Mouse (Mus musculus): ENCODE data around the gene Saxo1. TPM values are rescaled to one million over a fixed set of nuclear protein-coding genes. Genes with fewer than 3 reads are reported as not detected.

Saxo1 gene
- polyA plus RNA-seq, 1 experiment from 2014 or later, result not detected

DNA sequence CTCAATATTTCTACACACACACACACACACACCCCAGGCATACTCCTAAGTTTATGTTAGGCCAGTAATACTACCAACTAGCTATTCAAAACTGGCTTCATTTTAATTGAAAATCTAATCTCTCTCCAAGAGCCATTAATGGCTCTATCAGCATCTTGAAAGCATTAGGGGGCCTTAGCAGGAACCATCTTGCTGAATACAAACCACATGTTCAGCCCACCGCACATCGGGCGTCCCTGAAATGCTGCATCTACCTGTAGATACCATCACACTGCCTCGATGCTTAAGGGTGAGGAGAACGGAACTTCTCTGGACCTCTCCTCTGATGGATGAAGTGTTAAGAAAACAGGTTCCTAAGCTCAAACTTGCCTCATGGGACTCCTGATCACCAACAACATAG is 93.3 kb downstream of the Saxo1 start:
- Histone ChIP-seq H3K4me1 (no peaks in the 10 kb centered on the region), H3K9me3 (replicated peaks) (no peaks in the 10 kb centered on the region), H3K4me2 (no peak overlapping the region), H3K27ac (no peak overlapping the region), H3K36me3 (no peaks in the 10 kb centered on the region), H3K27me3 (replicated peaks) (no peaks in the 10 kb centered on the region), H3K9ac (no peak overlapping the region), H3K4me3 (no peak overlapping the region)
- WGBS (ENCODE audit: insufficient replicate concordance), result 79% methylated on average over 5 of the region's 5 CpGs
- no peak for ATAC-seq

DNA sequence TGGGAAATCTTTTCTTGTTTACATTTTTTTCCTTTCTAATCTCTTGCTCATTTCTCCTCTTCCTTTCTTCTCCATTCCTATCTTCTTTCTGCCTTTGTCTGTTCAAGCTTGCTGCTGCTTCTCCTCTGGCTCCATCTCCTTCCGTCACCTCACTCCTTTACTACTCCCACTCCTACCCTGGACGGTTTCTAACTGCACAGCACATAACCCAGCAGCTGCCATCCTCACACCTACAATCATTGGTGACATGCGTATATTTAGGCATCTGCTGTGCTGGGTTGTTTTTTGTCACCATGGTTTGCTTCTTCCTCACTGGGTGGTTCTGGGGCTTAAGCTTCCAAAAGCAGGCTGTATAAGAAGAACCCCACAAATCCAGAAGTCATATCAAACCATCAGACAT is 107.7 kb downstream of the Saxo1 start:
- 54% methylated on average over 3 of the region's 3 CpGs for whole genome bisulfite sequencing (ENCODE audit: insufficient replicate concordance)
- no peaks in the 10 kb centered on the region for H3K27me3 ChIP-seq (replicated peaks)
- H3K27ac ChIP-seq, result no peak overlapping the region
- no peak overlapping the region for H3K4me2 ChIP-seq
- ATAC-seq, result no peak
- H3K9me3 ChIP-seq (replicated peaks), result no peaks in the 10 kb centered on the region
- H3K4me1 ChIP-seq, result no peaks in the 10 kb centered on the region
- H3K9ac ChIP-seq, result no peak overlapping the region
- H3K36me3 ChIP-seq, result no peaks in the 10 kb centered on the region
- H3K4me3 ChIP-seq, result no peak overlapping the region

DNA sequence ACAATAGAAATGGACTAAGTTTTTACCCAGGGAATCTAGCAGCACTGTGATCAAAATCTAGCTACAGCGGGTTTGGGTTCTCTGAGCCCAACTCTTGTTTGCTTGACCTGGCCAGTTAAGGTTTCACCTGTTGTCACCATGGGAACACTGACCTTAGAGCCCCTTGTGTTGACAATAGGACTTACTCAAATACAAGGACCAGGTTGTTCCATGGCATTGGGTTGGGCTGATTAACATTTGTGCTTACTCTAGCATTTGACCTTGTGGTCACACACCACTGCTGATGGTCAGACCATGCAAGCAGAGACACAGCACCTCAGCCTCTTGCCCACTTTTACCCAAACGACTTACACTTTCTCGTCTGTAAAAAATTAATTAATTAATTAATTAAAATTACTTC is 121.8 kb downstream of the Saxo1 start:
- Histone ChIP-seq H3K4me1 (no peaks in the 10 kb centered on the region), H3K27me3 (replicated peaks) (no peaks in the 10 kb centered on the region), H3K9ac (no peak overlapping the region), H3K4me3 (no peak overlapping the region), H3K9me3 (replicated peaks) (no peaks in the 10 kb centered on the region), H3K27ac (no peak overlapping the region), H3K36me3 (no peaks in the 10 kb centered on the region), H3K4me2 (no peak overlapping the region)
- ATAC-seq, result peak; percentile 83
- 64% methylated on average over 3 of the region's 3 CpGs for WGBS (ENCODE audit: insufficient replicate concordance)

DNA sequence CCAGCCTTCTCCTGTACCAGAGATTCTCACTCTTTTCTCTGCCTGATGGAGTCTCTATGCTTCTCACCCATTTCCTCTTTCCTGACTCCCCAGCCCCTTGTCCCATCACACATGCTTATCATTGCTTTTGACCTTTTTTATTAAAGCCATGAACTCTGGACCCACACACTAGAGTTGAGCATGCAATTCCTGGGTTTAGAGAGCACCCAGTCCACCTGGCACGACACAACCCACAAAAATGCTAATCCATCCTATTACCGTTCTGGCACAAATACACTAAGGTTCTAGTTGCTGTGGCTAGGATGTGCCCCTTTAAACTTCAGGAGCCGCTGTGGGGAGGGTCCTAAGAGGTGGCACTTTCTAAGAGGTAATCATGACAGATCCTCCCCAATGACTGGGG is 122.5 kb downstream of the Saxo1 start:
- no peak overlapping the region for H3K27ac ChIP-seq
- no peaks in the 10 kb centered on the region for H3K9me3 ChIP-seq (replicated peaks)
- no peak overlapping the region for H3K9ac ChIP-seq
- H3K27me3 ChIP-seq (replicated peaks), result no peaks in the 10 kb centered on the region
- no peak for ATAC-seq
- H3K4me3 ChIP-seq, result no peak overlapping the region
- no peak overlapping the region for H3K4me2 ChIP-seq
- no peaks in the 10 kb centered on the region for H3K36me3 ChIP-seq
- no peaks in the 10 kb centered on the region for H3K4me1 ChIP-seq
- WGBS (ENCODE audit: insufficient replicate concordance), result 70% methylated on average over 3 of the region's 3 CpGs

DNA sequence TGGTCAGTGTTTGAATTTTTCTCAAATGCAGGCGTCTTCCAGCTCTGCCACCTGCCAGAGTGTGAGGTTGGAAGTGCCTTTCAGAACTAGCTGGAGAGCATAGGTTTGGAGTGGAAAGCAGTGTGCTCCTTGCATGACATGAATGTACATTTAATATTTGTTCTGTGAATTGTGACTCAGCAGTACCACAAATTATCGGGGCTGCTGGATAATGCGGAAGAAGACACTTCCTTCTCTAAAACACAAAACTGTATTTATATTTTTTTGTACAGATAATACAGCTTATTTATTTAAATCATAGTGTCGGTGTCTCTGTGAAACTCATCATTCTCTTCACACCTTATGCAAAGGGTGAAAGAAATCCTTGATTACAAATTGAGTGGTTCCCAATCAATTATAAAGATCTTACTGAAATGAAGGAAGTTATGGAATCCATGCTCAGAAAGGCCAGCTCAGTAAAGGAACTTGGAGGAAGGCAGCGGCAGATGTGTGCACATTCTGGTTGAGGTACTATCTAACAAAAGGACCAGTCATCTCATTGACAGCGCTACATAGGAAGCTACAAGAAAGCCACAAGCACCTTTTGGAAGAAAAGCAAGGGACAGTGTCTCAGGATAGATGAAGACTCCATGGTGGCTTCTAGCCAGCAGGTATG is 129.9 kb downstream of the Saxo1 start:
- H3K4me2 ChIP-seq, result no peak overlapping the region
- 61% methylated on average over 6 of the region's 6 CpGs for WGBS (ENCODE audit: insufficient replicate concordance)

DNA sequence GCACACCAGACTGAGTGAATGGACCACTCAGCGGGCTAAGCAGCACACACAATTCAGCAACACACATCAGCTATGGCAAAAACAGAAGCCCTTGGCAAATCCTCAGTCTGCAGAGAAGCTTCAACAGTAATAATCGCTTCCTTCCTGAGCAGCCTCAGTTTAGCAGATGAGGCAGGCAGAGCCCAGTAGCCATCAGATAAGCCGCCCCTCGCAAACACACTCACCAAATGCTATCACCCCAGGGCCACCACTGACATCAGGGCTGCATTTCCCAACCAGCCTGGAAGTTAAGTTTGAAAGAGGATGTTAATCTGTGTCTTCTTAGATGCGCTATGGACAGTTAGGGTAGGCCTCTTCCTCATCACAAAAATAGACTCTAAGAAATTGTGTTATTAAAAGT is 130.8 kb downstream of the Saxo1 start:
- H3K4me2 ChIP-seq, result no peak overlapping the region
- H3K27me3 ChIP-seq (replicated peaks), result no peaks in the 10 kb centered on the region
- H3K27ac ChIP-seq, result no peak overlapping the region
- no peaks in the 10 kb centered on the region for H3K36me3 ChIP-seq
- no peak overlapping the region for H3K9ac ChIP-seq
- 0 out of 2 replicates have a peak, but pooled peaks have one; percentile 35 for ATAC-seq
- H3K4me1 ChIP-seq, result 0 out of 2 replicates have a peak, but pooled peaks cover 6% of the 10 kb centered on the region
- H3K4me3 ChIP-seq, result no peak overlapping the region
- 27% methylated on average over 5 of the region's 5 CpGs for WGBS (ENCODE audit: insufficient replicate concordance)
- no peaks in the 10 kb centered on the region for H3K9me3 ChIP-seq (replicated peaks)

More for the DNA sequence above, 129.9 kb downstream of the Saxo1 start:
- Histone ChIP-seq H3K36me3 (no peaks in the 10 kb centered on the region), H3K4me3 (no peak overlapping the region), H3K27ac (no peak overlapping the region), H3K27me3 (replicated peaks) (no peaks in the 10 kb centered on the region), H3K9ac (no peak overlapping the region), H3K4me1 (0 out of 2 replicates have a peak, but pooled peaks cover 6% of the 10 kb centered on the region), H3K9me3 (replicated peaks) (no peaks in the 10 kb centered on the region)
- no peak for ATAC-seq

DNA sequence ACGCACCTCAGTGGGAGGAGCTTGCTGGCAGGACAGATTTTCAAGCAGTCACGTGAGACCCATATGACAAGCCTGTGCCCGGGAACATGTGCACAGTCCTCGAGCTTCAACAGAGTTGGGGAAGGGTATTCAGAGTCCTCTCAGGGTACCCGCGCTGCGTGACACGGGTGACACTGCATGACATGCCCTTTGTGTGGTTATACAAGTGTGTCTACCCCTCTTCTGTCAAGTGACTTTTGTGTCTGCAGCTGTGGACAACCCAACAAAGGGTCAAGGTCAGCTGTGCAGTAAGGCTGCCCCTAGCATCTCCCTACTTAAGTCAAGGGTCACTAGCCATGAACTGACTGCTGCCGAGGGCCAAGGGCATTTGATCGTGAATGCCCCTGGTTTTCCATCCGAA is 131.6 kb downstream of the Saxo1 start:
- Histone ChIP-seq H3K4me2 (no peak overlapping the region), H3K4me3 (no peak overlapping the region), H3K4me1 (0 out of 2 replicates have a peak, but pooled peaks cover 6% of the 10 kb centered on the region), H3K9me3 (replicated peaks) (no peaks in the 10 kb centered on the region), H3K36me3 (no peaks in the 10 kb centered on the region), H3K27ac (no peak overlapping the region), H3K27me3 (replicated peaks) (no peaks in the 10 kb centered on the region), H3K9ac (no peak overlapping the region)
- WGBS (ENCODE audit: insufficient replicate concordance), result 73% methylated on average over 11 of the region's 11 CpGs
- no peak for ATAC-seq

DNA sequence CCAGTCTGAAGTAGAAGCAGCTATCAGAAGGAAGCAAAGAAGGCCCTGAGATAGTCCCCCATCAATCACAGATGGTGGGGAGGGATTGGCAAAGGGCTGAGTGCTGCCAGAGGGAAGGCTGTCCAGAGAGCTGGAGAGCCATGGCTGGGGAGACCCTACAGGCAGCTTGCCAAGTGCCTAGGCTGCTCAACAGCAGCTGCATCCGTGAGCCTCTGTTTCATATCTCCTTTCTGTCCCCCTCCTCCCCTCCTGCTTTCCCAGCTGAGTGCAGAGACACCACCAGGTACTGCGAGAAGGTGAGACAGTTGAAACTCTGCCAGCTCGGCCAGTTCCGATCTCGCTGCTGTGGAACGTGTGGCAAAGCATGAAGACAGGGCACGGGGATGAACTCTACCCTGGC is 132.5 kb downstream of the Saxo1 start:
- H3K36me3 ChIP-seq, result no peaks in the 10 kb centered on the region
- H3K27me3 ChIP-seq (replicated peaks), result no peaks in the 10 kb centered on the region
- no peak for ATAC-seq
- no peak overlapping the region for H3K27ac ChIP-seq
- WGBS (ENCODE audit: insufficient replicate concordance), result 61% methylated on average over 7 of the region's 7 CpGs
- H3K4me1 ChIP-seq, result 0 out of 2 replicates have a peak, but pooled peaks cover 6% of the 10 kb centered on the region
- H3K4me2 ChIP-seq, result no peak overlapping the region
- no peaks in the 10 kb centered on the region for H3K9me3 ChIP-seq (replicated peaks)
- H3K9ac ChIP-seq, result no peak overlapping the region
- H3K4me3 ChIP-seq, result no peak overlapping the region

DNA sequence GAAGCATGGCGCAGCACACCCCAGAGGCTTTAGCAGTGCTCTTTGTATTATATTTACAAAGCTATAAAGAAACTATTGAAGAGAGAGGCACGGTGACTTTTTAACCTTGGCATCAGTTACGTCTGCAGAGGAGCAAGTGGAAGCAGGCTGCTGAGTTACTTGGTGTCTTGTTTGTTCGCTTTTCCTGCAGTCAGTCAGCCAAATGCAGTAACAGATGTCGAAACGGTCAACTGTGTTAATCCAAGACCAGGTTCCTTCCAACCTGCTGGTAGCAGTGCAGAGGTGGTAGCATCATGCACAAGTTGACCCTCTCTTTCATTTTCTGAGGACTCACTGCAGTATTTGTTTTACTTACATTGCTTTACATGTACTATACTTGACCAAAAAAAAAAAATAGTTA is 135.5 kb downstream of the Saxo1 start:
- Histone ChIP-seq H3K9ac (no peak overlapping the region), H3K27ac (no peak overlapping the region), H3K27me3 (replicated peaks) (no peaks in the 10 kb centered on the region), H3K4me1 (0 out of 2 replicates have a peak, but pooled peaks cover 6% of the 10 kb centered on the region), H3K4me2 (no peak overlapping the region), H3K4me3 (no peak overlapping the region), H3K9me3 (replicated peaks) (no peaks in the 10 kb centered on the region), H3K36me3 (no peaks in the 10 kb centered on the region)
- ATAC-seq, result no peak
- 73% methylated on average over 6 of the region's 6 CpGs for WGBS (ENCODE audit: insufficient replicate concordance)

DNA sequence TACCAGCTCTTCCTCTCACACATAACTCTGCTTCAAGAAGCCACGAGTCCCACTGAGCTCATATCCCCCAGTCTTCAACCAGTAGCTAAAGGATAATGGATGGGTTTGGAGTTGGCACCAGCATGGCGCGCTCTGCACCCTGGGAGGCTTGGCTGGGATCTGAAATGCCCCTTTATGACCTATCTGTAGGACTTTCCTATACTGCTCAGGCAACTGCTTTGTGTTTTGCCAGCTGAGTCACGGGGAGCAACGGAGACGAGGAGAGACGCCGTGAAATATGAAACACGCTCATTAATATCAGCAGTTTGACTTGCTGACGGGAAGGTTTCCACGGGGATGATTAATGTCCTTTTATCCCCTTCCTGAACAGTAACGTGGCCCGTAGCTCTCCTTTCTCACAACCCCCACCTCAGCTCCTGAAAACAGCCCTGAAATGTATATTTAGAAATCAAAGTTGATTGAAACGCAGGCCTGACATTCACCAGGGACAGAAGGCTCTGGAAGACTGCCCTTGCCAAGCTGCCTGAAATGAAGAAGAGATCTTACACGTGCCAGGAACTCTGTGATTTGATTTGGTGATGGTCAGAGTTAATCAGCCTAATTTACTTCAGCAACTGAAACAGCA is 141.6 kb downstream of the Saxo1 start:
- Histone ChIP-seq H3K27ac (no peak overlapping the region), H3K36me3 (no peaks in the 10 kb centered on the region), H3K4me2 (no peak overlapping the region), H3K9me3 (replicated peaks) (no peaks in the 10 kb centered on the region), H3K4me1 (no peaks in the 10 kb centered on the region), H3K4me3 (no peak overlapping the region), H3K27me3 (replicated peaks) (no peaks in the 10 kb centered on the region), H3K9ac (no peak overlapping the region)
- 70% methylated on average over 15 of the region's 15 CpGs for WGBS (ENCODE audit: insufficient replicate concordance)
- ATAC-seq, result no peak

DNA sequence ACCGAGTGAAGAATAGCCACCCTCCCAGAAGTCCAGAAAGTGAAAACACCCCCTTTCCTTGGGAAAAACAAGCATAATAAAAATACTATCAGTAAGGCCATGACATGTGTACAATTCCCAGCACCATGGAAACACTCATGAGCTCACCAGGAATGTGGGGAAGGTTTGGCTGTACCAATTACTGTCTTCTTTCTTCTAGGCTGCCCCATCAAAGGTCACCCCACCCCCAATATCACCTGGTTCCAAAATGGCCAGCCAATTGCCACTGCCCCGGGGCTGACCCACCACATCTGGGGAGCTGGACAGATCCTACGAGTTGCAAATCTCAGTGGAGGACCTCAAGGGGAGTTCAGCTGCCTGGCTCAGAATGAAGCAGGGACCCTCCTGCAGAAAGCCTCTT is 144.7 kb downstream of the Saxo1 start:
- H3K9ac ChIP-seq, result no peak overlapping the region
- H3K36me3 ChIP-seq, result no peaks in the 10 kb centered on the region
- no peaks in the 10 kb centered on the region for H3K9me3 ChIP-seq (replicated peaks)
- no peaks in the 10 kb centered on the region for H3K27me3 ChIP-seq (replicated peaks)
- H3K4me2 ChIP-seq, result no peak overlapping the region
- H3K4me3 ChIP-seq, result no peak overlapping the region
- no peak for ATAC-seq
- no peaks in the 10 kb centered on the region for H3K4me1 ChIP-seq
- no peak overlapping the region for H3K27ac ChIP-seq
- 50% methylated on average over 3 of the region's 3 CpGs for WGBS (ENCODE audit: insufficient replicate concordance)

DNA sequence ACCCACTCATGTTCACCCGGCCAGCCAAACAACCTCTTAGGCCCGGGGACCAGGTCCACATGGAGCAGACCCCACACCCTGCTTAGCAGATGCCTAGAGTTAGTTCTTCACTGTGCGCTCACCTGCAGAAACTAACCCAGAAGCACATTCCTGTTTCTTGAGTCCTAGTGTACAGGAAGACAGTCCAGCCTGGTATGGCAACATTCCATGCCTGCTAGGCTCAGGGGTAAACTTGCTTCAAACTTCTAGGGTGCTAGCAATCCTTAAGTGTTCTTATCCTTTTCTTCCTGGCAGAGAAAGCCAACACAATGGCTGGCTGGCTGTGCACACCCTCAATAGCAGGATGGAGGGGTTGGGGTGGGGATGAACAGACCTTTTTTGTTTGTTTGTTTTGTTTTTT is 147.2 kb downstream of the Saxo1 start:
- Histone ChIP-seq H3K9ac (no peak overlapping the region), H3K27ac (no peak overlapping the region), H3K9me3 (replicated peaks) (no peaks in the 10 kb centered on the region), H3K4me2 (no peak overlapping the region), H3K36me3 (no peaks in the 10 kb centered on the region), H3K4me1 (no peaks in the 10 kb centered on the region; the same call in 1 of the 2 replicates), H3K4me3 (no peak overlapping the region), H3K27me3 (replicated peaks) (no peaks in the 10 kb centered on the region)
- 76% methylated on average over 3 of the region's 3 CpGs for WGBS (ENCODE audit: insufficient replicate concordance)
- ATAC-seq, result no peak
